Mouse (Mus musculus): ENCODE data around the gene Tarbp1.

DNA sequence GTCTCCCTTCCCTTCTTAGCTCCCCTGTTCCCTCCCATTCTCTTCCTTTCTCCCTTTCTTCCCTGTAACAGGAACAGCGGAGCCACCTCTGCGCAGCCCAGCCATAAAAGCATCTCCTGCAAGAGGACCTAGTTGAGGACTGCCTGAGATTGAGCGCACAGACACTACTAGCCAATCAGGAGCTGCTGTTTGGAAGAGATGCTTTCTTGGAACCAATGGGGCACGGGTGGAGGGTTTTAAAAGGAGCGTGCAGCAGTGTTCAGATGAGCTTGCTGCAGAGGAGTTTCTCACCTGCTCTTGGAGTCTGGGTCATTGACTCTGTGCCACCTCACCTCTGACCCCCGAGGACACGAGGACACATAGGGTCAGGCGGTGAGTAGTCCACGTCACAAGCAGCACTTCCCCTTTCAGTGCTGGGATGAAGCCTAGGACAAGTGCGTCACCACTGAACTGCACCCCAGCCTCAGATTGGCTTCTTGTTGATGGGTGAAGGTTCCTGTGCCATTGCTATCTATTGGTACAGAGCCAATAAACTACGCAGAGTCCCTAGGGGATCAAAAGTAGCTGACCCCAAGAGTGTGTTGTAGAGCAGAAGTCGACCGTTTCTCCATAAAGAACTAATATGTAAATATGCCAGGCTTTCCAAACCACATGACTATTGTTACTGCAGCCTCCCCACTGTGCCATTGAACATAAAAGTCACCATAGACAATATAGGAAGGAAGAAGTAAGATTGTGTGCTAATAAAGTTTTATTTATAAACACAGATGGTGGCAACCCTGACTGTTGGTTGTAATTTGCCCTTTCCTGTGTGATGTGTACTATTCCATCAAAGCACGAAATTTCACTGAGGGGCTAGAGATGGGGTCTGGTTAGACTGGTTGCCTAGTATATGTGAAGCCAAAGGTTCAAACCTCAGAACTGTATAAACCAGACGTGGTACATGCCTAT is 19.6 kb upstream of the Tarbp1 start:
- no peak for TF ChIP-seq CTCF (IDR thresholded peaks at IDR 0.05; ENCODE audit: low read depth)
- no peak for TF ChIP-seq EP300 (optimal IDR thresholded peaks at IDR 0.05)

Measured in stomach, postnatal 0 days (tissue).